Mouse (Mus musculus) layer of hippocampus, adult 2 months (tissue): ENCODE measurements around the gene Ust. TPM values are rescaled to one million over a fixed set of nuclear protein-coding genes. Genes with fewer than 3 reads are reported as not detected.

ENCODE experiments used
- DNase-seq, 2 experiments: peaks; one replicate each; pipeline ENCODE4 v3.0.0; 2022; ENCODE audit warnings: low spot score in 2 of 2
- H3K27ac ChIP-seq: fragments of 200-600 bp; 2 replicates; pipeline ENCODE4 v1.8.1; 2022
- H3K4me3 ChIP-seq: fragments of 200-600 bp; 2 replicates; pipeline ENCODE4 v1.8.1; 2022; ENCODE audit warnings: mild to moderate bottlenecking
- CTCF ChIP-seq: fragments of 200-600 bp; conservative IDR thresholded peaks from 2 replicates; pipeline ENCODE4 v1.8.1; 2022; ENCODE audit warnings: antibody characterized with exemption, mild to moderate bottlenecking, moderate library complexity
- total RNA-seq, 2 experiments: library from RNA; stranded (reverse); gene quantifications; 2 replicates each; pipeline ENCODE4 v1.2.3; 2021

The Ust gene
- total RNA-seq, 2 experiments from 2014 or later: 62.3 to 64.1 TPM

DNA sequence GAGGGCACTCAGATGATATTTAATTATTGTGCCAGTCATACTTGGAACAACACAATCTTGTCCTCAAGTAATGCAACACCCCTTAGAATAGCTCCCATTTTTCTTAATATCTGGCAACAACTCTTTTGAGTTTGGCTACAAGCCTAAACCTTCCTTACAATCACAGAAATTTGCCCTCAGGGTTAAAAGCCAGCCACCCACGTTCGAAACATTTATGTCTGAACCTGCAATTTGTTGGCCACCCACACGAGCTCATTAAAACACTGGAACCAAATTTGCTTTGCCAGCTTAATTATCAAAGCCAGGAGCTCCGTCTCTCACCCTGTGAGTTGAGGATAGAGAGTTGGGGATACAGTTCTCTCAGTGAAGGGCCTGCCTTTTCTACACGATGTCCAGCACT, 70.9 kb downstream of the Ust start:
- DNase-seq: no peak
- Histone ChIP-seq H3K27ac (peak overlapping the region; percentile 49; the same call in 1 of the 2 replicates), H3K4me3 (no peak overlapping the region)
- TF ChIP-seq CTCF: no peak

DNA sequence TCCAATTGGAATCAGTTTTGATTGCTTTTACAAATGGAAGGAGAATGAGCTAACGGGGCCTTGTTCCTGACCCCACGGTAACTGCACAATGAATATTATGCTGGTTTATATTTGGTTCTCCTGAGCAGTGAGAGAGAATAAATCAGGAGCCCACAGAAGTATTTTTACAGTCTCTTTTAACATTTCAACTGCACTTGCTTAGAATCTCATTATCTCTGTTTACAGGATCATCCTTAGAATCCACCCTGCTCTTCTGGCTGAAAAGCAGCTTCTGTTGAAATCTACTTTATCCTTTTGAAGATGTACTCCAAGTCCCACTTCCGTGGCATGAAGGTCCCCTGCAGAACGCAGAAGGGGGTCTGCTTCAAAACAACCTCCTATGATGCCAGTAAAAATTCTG, 71.7 kb downstream of the Ust start:
- Histone ChIP-seq H3K27ac (peak overlapping the region; percentile 49), H3K4me3 (no peak overlapping the region)
- TF ChIP-seq CTCF: no peak
- no peak for DNase-seq

DNA sequence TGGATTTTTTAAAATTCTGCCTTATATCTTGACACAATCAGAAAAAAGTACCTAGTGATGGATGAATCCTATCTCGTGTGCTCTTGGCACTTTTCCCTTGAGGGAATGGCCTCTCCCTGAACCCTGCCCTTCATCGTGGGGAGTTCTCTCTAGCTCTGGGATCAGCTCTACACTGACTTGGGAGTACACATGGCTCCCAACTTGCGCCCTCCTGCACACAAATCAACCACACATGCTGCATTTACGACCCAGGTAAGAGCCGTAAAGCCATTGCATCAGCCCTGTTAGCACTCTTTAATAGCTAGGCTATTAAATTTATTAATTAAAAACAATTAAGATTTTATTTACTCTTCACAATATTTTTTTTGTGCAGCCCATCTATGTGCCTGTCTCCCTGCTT, 74.6 kb downstream of the Ust start:
- no peak overlapping the region for H3K27ac ChIP-seq
- DNase-seq: no peak
- H3K4me3 ChIP-seq: no peak overlapping the region
- TF ChIP-seq CTCF: no peak

DNA sequence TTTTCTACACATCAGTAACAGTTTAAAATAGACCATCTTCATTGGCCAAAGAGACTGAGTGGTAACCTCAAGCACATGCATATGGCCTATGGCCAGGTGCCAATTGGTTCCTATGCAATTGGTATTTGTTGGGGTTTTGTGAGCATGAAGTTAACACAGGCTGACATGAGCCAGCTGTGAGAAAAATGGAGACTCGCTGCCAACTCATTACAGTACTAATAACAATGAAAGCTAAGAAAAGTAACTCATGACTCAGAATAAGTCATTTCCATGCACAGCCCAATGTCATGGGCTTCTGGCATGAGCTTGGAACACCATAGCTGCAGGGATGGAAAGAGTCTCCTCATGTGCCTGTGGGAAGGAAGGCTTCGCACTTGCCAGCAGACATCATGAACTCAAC, 86.8 kb downstream of the Ust start:
- no peak for TF ChIP-seq CTCF

DNA sequence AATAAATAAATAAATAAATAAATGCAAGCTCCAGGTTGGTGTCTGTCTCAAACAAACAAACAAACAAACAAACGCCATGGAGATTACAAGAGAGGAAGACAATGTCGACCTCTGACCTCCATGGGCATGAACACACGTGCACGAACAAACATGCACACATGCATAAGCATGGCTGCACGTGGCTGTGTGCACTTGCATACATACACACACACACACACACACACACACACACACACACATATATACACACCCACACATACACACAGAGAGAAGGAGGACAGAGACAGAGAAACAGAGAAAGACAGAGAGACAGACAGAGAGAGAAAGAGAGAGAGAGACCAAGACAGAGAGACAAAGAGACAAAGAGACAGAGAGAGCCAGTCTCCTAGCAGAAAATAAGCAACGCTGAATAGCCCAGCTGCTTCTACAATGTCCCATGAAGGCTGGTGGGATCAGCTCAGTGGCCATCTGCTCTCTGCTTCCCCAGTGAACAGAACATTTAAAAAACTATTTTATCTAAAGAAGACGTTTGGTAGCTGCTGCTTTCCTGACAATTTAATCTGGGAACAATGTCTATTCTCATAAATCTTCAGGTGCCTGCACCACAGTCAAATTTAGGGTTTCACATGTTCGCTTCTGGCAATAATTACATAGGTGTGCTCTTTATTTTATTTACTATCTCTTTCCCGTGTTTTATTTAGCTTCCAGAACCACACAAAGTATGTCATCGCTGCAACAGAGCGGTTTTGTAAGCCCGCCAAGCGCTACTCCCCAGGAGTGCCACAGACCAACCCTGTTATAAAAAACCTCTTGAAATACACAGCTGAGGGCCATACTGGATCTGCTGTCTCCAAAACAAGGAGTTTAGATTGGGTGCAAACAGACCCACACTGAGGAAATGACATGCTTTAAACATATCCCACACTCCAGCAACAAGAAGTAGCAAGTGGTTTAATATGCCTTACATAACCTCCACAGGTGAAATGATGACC, 89.5 kb downstream of the Ust start:
- no peak overlapping the region for H3K4me3 ChIP-seq
- H3K27ac ChIP-seq: peak overlapping the region; percentile 79
- no peak for TF ChIP-seq CTCF
- peak; percentile 49 to 65 for DNase-seq

More for the DNA sequence above, 86.8 kb downstream of the Ust start:
- Histone ChIP-seq H3K27ac (no peak overlapping the region), H3K4me3 (no peak overlapping the region)
- DNase-seq: no peak

DNA sequence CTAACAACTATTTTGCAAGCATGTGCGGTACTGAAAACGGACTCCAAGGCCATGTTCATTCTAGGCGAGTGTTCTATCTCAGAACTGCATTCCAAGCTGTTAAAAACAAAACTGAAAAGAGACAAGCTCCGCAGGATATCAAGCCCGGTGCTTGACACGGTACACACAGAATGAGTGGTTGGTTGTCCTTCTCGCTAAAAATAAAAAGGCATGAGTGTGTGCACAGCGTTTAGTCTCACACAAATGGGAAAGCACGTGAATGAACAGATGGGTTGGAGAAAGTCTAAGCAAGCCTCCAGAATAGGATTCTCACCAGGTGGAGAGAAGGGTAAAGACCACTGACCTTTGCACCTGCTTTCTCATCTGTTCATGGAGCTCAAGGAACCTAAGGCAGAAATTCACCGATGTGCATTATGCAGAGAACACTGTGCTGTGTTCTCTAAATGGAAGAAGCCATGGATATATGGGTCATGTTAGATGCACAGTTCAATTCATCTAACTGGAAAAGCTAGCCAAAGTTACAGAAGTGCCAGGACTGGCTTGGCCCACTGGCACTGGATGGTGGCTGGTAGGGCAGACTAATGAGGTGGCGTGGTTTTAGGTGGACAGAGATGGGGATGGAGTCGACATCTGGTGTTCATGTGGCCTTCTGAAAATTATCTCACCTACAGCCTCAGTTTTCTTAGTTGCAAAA, 90.8 kb downstream of the Ust start:
- no peak for DNase-seq
- H3K27ac ChIP-seq: peak overlapping the region; percentile 79
- no peak overlapping the region for H3K4me3 ChIP-seq
- peak; percentile 18 for TF ChIP-seq CTCF

DNA sequence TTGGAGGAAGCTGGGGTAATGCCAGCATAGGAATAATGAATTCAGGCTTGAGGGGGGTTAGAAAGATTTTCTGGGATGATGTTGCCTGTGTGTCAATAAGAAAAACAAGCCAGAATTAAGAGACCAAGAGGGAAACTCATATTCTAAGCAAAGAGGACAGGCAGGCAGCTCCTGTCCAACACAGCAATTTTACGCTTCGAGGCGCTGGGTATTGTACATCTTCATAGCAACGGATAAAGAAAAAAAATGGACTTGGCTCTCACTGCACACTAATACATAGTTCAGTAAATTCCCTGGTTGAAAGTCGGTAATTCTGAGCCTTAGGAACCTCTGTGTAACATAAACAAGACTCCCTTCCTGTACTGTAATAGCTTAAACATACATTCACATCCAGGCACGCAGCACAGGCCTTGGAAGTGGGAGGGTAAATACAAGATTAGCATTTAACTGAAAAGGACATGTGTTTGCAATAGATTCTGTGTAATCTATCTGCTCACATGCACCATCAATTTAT, 99.1 kb downstream of the Ust start:
- Histone ChIP-seq H3K27ac (peak overlapping the region; percentile 39; the same call in 1 of the 2 replicates), H3K4me3 (no peak overlapping the region)
- no peak for DNase-seq
- no peak for TF ChIP-seq CTCF

DNA sequence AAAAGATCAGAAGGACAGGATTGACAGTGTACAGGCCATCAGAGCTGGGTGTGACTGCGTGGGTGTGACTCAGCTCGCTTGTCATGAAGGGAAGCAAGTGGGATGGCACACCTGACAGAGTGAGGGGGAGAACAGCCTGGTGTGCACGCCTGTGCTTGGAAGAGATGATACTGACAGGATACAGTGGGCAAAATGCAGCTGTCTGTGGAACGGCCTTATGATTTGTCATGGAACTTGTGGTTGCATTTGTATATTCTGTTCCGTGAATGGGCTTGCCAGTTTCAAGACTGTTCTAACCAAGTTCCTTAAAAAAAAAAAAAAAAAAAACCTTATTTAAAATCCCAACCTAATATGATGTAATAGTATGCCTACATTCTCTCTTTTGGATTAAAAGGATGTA, 103.2 kb downstream of the Ust start:
- DNase-seq: no peak
- no peak for TF ChIP-seq CTCF
- Histone ChIP-seq H3K4me3 (no peak overlapping the region), H3K27ac (no peak overlapping the region)

DNA sequence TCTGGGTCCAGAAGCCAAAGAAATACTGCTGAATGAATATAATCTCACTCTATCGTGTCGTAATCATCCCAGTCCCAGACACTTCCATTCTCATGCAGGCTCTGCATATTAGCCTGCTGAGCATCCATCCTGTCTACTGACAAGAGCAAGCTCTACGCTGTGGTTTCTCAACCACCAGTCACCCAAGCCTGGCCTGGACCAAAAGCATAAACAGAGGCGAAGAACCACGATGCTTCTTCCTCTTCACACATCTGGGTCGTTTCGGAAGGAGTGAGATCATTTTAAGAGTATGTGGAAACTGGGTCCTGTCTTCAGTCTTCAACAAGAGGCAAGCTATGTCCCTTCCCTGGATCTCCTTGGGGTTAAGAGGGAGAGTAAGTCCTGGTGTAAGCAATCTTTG, 103.6 kb downstream of the Ust start:
- Histone ChIP-seq H3K4me3 (no peak overlapping the region), H3K27ac (peak overlapping the region; percentile 43; the same call in 1 of the 2 replicates)
- TF ChIP-seq CTCF: no peak
- DNase-seq: no peak

DNA sequence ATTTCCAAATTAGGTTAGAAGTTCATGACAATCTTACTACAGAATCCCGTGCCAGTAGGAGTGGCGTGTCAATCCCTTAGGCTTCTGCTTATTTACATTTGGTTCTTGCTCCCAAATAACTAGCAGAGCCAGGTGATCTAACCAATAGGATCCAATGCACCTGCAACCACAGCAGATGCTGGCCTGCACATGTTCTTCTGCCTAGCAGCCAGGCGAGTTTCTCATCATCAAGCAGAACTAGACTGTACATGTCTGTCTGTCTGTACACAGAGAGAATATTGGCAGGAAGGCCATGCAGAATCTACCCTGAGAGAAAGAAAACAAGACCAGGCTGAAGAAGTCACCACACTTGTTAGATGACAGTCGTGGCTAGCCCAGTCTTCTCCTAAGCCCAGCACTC, 113.5 kb downstream of the Ust start:
- no peak overlapping the region for H3K4me3 ChIP-seq
- DNase-seq: no peak
- no peak for TF ChIP-seq CTCF
- H3K27ac ChIP-seq: no peak overlapping the region

DNA sequence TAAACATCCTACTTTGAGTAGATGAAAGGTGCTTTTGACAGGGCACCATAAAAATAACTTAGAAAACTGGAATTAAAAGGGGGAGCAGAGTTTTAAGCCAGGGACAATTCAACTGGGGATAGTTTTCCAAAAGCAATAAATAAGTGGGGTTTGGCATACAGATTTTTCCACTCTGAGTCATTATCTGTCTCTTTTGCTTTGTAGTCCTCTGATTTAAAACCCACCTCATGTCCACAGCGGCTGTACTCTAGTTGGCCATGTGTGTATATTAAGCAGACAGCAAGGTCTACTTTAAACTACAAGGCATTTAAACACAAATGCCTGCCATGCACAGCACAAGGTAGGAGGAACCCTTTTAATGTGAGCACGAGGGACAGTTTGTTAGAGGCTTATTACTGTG, 126.4 kb downstream of the Ust start:
- Histone ChIP-seq H3K27ac (no peak overlapping the region), H3K4me3 (no peak overlapping the region)
- no peak for DNase-seq
- no peak for TF ChIP-seq CTCF

DNA sequence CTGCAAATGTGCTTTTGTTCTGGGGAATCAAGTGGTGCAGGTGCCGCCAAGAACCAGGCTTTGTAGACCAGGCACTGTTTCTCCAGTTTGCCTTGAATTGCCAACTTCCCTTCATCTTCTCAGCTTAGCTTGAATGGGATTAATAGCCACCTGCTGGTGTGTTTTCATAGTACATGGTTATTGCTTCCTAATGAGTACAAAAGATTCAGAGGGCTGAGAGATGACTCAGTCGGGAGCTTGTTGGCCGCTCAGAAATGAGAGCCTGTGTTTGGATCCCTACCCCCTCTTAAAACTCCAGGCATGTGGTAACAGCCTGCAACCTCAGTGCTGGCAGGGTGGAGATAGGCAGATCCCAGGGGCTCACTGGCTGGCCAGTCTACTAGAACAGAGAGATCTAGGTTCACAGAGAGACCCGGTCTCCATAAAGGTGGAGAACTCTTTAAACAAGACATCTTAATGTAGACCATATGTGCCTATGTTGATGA, 127.3 kb downstream of the Ust start:
- peak; percentile 50 to 69 for DNase-seq
- Histone ChIP-seq H3K27ac (peak overlapping the region; percentile 46; the same call in 1 of the 2 replicates), H3K4me3 (no peak overlapping the region)
- peak; percentile 72 for TF ChIP-seq CTCF

DNA sequence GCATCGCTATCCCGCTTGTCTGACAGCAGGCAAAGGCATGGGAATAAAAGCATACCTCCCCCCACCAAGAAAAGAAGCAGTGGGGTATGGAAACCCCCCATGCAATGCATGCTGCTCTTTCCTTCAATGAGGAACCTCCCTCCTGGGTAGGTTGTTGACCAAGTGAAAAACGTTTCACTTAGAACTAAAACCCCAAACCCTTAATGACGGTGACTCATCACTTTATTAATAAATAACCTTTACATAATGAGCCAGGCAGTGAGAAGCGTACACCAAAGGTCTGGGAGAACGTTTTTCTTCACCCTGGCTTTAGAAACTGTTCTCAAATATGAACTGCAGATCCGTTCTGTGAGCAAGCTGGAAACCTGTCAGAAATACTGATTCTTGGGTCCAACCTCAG, 130.4 kb downstream of the Ust start:
- DNase-seq: no peak
- Histone ChIP-seq H3K27ac (peak overlapping the region; percentile 7; the same call in 1 of the 2 replicates), H3K4me3 (no peak overlapping the region)
- no peak for TF ChIP-seq CTCF
